In genomic region chr6:147299607-147300006, GRCm38 (mm10) we compare ENCODE assay signal across 20 mouse cellular contexts. TPM values are rescaled to one million over a fixed set of nuclear protein-coding genes. Genes with fewer than 3 reads are reported as not detected.
A peak's percentile ranks its signal among the peaks of the same experiment; 100 is the strongest.
DNase-seq lines count a peak whose midpoint lies in the region.
"Had no signal": no experiment of that assay in that cellular context is flagged by ENCODE, and none has a peak within 500 bp of the region (broad histone marks: within the 10 kb centered on the region; RNA-seq: fewer than 3 reads in every experiment).

No protein-coding gene starts in this region.

- peak; percentile 27 to 68 for DNase-seq in frontal cortex, adult 2 months (ENCODE audit: extremely low spot score in 1 of 2, low spot score in 1 of 2)
- DNase-seq in frontal cortex, postnatal 25 days (ENCODE audit: low spot score in 2 of 2), result no peak
- DNase-seq in right cerebral cortex, adult 18-20 months, result peak; percentile 59
- no peak for DNase-seq in right cerebral cortex, postnatal 4 days
- DNase-seq in NIH3T3 (ENCODE audit: low read depth), result peak; percentile 6
- peak; percentile 6 to 16 for DNase-seq in right cerebral cortex, postnatal 36 days (ENCODE audit: low spot score in 2 of 2)
- no peak for DNase-seq in adrenal gland, postnatal 14 days
- DNase-seq: adrenal gland, adult 2 months; adrenal gland, postnatal 25 days; B cell, adult 2 months; cerebellum, adult 18-20 months; cerebellum, adult 9-10 months; cerebellum, postnatal 14 days; gastrocnemius, postnatal 10 days; gastrocnemius, postnatal 36 days; heart, postnatal 10 days; heart, postnatal 36 days had no signal

RNA-seq across cellular contexts. Expression of gene Pthlh, which starts 35.6 kb away (rescaled TPM):
- polyA plus RNA-seq in frontal cortex, adult 2 months (2012; rRNA removed), result 2.8 and 2.9 TPM in 2 replicates
- total RNA-seq in adrenal gland, postnatal 14 days (2021), result 0.56 and 1.1 TPM in 2 replicates
- total RNA-seq: adrenal gland, postnatal 25 days; CH12.LX; G1E; granulocyte monocyte progenitor cell, adult 5-6 weeks had no signal
- polyA plus RNA-seq: G1E had no signal

Comparison
In these comparisons a context has a peak if more than half of its experiments do, and no peak if none do; other contexts are left out.
1. DNase-seq: peak in frontal cortex, adult 2 months (2 of 2), right cerebral cortex, adult 18-20 months (single experiment), NIH3T3 (single experiment) and right cerebral cortex, postnatal 36 days (2 of 2); none in frontal cortex, postnatal 25 days (0 of 2), right cerebral cortex, postnatal 4 days (single experiment) and adrenal gland, postnatal 14 days (single experiment).